Mouse (Mus musculus): ENCODE measurements around the gene Gbx1.
"Not testable (repeated sequence)": the region's sequence is repeated elsewhere in the genome, so short reads cannot be mapped to it uniquely, and the experiment has no call there.

Gene Gbx1

DNA sequence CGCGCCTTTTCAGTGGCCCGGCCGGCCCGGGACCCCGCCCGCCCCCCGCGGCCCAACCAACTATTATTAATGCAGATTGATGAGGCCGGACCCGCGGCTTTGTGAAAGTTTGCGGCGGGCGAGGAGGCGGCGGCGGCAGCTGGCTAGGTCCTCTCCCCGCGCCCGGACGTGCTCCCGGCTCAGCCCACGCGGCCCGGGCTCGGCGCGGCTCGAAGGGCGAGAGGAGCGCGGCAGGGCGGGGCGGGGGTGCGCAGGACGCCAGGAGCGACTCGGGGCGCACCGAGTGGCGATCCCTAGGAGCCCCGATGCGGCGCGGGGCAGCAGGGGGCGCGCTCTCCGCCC, at the start of gene Gbx1:
TSS of gene Gbx1 (minus strand) at position 314 of the 342 bp plus-strand sequence.
- in situ Hi-C loops (cut with MboI, MseI) = no loop called here

DNA sequence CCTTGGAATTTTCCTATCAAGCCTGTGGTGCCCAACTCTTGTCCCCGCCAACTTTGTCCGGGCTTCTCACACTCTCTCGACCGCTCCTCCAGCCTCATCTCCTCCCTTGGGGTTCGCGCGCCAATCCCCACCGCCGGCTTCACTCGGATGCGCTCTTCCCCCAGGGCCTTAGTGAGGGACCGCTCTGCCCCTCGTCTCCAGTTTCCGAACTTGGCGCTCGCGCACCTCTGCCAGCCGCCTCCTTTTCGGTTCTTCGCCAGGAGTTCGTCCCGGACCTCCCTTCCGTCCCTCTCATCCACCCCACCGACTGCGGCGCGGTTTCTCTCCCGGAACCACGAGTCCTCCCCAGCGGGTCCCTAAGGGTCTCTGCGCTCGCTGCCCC, 49.8 kb upstream of the Gbx1 start:
- in situ Hi-C loops (cut with MboI, MseI) = loop anchor here in 1 of 2 experiments (25.0 kb wide), 1 partner anchor 1164 kb away; no protein-coding TSS in a partner anchor

DNA sequence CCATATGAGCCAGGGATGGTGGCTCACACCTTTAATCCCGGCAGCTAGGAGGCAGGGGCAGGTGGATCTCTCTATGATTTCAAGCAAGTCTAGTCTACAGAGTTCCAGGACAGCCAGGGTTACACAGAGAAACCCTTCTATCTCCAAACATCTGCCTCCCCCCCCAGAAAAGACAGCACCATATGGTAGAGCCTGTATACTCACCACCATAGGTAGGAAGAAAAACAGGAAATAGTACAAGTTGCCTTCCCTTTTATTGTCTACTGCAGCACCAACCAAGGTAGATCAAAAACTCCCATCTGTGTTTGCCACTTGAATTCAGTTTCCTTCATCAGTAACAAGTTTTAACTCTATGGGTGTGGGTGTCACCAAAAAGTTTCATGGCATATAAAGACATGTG, 48.9 kb upstream of the Gbx1 start:
- in situ Hi-C loops (cut with MboI, MseI) = loop anchor here in 1 of 2 experiments (25.0 kb wide), 1 partner anchor 1164 kb away; no protein-coding TSS in a partner anchor

DNA sequence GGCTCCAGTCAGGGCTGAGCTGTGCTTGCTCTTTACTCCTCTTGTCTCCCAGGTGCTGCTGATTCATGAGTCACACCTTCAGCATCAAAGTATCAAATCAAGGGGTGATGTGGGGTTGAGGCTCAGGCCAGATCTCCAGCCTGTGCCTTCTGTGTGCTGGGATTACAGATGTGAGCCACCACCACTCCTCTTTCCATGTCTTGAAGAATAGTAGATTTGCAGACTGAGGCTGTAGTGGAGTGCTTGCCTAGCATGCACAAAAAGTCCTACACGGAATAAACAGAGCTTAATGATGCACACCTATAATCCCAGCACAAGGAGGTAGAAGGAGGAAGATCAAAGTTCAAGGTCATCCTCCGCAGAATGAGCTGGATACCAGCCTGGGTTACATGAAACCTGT, 29.7 kb upstream of the Gbx1 start, which contains the start of gene 4931409K22Rik:
TSS of gene 4931409K22Rik (minus strand) at position 101 of the 400 bp plus-strand sequence.
- in situ Hi-C loops (cut with MboI, MseI) = no loop called here

DNA sequence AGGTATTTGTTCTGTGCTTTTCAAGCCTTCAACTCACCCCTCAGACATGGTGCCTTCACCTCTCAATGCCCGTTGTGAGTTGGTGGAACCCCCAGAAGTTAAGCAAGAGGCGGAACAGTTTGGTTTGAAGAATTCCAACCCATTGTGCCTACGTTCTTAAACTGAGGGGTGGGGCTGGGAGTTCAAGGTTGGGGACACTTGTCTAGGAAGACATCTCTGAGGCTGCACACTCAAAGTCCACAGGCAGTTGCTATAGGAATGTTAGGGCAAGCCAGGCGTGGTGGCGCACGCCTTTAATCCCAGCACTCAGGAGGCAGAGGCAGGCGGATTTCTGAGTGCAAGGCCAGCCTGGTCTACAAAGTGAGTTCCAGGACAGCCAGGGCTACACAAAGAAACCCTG, 28.3 kb upstream of the Gbx1 start:
- in situ Hi-C loops (cut with MboI, MseI) = not testable (repeated sequence)

DNA sequence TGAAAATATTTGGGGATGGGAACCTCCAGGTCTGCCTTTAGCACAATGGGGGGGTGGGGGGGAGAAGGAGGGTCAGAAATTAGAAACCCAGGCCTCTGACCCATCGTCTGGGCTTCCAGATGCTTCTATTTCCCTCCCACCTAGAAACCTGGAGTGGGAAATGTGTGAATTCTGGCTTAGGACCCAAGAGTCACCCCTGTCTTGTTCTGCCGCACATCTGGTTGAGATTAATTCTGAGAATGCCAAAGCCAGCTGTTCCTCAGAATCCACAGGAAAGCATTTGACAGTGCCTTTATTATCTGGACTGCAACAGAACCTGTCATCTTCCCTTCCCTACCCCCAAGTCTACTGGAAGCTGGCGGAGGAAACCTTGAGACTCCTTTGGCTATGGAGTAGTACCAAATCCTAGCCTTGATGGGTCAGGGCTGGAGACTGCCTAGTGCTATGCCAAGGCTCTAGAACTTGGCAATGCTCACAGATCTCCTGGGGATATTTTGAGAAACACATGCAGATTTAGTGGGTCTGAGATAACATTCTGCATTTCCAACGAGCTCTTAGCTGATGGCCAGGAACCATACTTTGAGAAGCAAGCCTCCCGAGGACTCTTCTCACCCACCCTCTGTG, 26.7 kb upstream of the Gbx1 start:
- in situ Hi-C loops (cut with MboI, MseI) = no loop called here

DNA sequence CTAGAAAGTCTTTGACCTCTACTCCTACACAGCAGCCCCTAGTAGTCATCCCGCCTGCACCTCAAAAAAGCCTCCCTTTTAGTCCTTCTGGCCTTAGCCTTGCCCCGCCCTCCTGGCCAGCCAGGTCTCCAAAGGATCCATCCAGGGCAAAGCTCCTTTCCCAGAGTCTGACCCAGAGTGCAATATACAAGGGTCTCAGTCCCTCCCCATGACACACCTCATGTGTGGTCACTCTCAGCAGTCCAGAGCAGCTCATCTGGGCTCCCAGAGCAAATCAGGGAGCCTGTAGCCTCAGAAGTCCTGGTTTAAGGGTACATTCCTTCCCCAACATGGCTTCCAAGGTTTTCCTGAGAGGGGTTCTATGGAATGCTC, 24.3 kb upstream of the Gbx1 start:
- in situ Hi-C loops (cut with MboI, MseI) = no loop called here

DNA sequence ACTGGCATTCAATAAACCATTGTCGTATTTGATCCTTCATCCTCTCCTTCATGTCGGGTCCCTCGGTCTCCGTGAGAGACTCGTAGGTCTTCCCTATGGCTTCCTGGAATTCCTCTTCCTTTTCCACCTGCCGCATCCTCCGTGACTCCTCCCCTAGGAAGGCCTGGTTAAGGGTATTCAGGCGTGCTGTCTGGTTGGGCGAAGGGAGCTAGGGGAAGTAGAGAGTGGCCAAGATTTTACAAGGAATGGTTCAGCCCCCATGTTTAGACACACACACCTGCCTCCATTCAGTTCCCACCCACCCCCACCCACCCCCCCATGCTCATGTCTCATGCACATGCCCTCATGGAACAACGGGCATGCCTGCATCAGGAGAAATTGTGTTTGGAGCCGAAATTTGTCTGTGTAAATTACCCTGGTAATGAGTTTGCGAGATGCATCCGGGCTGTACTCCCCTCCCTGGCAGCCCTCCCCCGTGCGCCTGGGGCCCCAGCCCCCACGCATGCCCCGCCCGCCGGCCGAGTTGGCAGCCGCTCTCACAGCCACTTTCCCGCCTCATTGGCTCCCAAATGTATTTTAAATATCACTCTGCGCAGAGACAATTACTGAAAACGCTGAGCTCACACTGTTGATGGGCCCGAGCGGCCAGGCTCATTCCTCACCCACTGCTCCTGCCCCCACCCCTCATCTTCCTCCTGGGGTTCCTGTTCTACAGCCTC, 23.8 kb upstream of the Gbx1 start:
- in situ Hi-C loops (cut with MboI, MseI) = no loop called here

DNA sequence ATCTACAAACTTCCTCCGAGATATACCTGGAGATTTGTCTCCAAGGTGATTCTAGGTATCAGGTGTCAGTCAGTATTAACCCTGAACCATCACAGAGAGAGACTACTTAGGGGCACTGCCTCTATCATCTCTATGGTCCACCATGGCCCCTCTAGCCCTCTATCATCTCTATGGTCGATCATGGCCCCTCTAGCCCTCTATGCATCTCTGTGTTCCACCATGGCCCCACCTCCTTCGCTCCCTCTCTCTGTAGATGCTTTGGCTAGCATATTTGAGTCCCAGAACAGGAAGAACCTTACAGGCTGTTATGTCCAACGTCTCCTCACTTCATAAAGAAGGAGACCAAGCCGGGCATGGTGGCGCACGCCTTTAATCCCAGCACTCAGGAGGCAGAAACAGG, 15.6 kb upstream of the Gbx1 start:
- in situ Hi-C loops (cut with MboI, MseI) = no loop called here

DNA sequence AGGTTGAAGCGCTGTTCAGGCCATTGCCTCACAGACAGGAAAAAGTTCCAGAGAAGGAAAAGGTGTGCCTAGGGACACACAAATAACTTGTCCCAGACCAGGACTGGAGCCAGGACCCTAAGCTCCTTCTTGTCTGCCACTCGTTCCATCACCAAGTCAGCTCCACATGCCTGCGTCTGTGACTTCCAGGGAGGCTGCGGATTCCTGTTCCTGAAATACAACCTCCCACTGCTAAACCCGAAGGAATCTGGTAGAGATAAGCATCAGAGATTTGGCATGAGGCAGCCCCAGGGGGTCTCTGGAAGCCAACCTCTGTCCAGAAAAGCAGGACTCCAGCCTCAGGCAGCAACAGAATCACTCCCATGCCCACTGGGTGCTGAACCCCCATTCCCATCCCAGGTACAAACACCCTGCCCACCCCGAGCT, 14.2 kb upstream of the Gbx1 start:
- in situ Hi-C loops (cut with MboI, MseI) = no loop called here

DNA sequence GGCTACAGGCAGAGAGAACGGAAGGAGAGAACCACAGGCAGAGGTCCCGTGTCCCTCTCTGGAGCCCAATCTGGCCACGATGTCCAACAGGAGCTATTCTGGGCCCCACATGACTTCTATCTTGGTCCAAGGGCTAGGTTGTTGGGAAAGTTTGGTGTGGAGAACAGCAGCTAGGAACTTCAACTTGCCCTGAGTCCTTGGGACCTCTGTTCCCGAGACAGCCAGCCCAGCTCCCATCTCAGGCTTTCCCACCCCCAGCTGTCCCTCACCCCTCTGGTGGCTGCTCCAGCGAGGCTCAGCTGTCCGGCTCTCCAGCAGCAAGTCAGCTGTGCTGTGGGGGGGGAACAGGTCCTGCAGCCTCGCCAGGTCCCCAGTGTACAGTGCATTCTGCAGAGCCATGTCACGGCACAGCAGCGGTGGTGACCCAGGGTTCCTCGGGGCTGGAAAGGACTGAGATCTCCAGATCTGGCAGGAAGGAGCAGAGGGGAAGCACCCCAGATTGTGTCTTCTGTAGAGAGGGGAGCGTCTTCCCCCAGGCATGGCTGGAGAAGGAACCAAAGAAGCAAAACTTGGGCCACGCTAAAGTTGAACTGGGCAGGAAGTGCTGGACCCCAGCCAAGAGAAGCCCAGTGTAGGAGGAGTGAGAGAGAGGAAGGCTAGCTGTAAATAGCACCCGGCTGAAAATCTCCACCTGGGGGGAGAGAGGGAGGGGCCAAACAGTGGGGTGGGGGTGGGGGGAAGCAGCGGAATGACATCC, 13.6 kb upstream of the Gbx1 start, which contains the start of gene Asb10:
TSS of gene Asb10 (minus strand) at position 592 of the 757 bp plus-strand sequence.
- in situ Hi-C loops (cut with MboI, MseI) = no loop called here

DNA sequence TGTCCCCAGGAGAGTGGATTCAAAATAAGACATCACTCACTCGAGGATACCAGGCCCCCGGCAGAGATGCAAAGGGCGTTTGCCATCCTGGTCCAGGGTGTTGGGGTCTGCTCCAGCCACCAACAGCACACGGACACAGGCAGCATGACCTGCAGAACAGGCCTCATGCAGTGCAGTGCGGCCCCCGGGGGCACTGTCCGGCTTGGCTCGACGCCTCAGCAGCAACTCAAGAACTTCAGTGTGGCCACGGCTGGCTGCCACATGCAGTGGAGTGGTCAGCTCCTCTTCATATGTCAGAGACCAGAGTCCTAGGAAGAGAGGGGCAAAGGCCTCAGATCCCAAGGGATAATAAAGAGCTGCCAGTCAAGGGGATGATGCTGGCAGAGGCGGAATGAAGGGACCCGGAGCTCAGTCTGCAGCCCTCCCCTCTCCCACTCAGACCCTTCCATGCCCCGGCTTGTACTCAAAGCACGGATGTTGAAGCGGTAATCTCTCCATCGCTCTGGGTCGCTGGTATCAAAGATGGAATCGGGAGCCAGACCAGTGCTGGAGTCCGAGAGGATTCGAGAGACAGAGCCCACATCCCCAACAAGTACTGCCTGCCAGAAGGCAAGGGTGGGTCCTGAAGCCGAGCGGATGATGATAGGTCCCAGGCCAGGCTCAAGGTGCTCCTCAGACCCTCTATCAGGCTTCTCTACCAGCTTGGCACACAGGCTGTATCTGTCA, 12.7 kb upstream of the Gbx1 start:
- in situ Hi-C loops (cut with MboI, MseI) = loop anchor here in 1 of 2 experiments (10.0 kb wide), 1 partner anchor 1995 kb away; no protein-coding TSS in a partner anchor

DNA sequence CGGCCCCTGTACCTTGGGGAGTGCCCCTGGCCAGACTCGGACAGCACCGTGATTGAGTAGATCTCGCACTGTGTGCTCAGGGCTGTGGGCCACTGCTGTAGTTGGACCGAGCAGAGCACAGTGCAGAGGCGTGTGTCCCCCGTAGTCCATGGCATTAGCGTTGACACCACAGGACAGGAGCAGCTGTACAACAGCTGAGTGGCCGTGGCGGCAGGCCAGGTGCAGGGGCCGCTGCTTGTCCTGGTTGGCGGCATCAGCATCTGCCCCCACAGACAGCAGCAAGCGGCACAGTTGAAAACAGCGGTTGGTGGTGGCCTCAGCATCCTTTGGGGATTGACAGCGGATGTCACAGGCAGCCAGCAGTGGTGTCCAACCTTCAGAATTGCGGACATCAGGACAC, 10.6 kb upstream of the Gbx1 start:
- in situ Hi-C loops (cut with MboI, MseI) = loop anchor here in 1 of 2 experiments (10.0 kb wide), 1 partner anchor 1993 kb away; no protein-coding TSS in a partner anchor

DNA sequence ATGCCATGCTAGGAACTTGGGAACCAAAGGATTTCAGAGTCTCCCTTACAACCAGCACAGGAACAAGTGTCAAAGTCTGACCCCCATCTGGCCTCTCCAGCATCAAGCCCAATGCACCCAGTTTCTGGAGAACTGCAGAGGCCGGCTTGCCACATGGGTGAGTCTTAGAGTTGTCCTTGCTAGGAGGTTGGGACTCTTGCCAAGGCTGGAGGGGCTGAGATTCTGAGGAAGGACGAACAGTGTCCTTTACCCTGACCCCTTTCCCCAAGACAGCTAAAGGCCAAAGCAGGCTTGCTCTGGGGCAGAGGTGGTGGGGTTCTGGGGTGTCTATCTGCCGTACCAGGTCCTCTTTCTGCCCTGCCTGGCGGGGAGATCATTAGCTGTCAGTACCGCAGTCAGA, 9.5 kb upstream of the Gbx1 start:
- in situ Hi-C loops (cut with MboI, MseI) = loop anchor here in 1 of 2 experiments (10.0 kb wide), 1 partner anchor 1992 kb away; no protein-coding TSS in a partner anchor

DNA sequence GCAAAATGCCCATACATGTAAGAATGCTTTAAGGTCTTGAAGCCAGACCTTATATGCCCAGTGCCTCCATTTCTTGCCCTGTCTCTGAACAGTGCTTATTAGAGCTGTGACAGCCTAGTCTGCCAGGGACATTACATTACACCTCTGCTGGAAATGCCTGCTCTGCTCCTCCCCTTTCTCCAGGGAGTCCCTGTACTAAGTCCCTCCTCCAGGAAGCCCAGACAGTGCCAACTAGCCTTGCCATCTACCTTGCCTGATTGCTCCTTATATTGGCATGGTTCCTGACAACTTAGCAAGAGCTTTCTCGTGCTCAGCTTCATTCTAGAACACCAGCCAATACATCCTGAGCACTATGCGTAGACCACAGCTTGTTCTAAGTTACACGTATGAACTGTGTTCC, 8.7 kb upstream of the Gbx1 start:
- in situ Hi-C loops (cut with MboI, MseI) = loop anchor here in 1 of 2 experiments (10.0 kb wide), 1 partner anchor 1991 kb away; no protein-coding TSS in a partner anchor

DNA sequence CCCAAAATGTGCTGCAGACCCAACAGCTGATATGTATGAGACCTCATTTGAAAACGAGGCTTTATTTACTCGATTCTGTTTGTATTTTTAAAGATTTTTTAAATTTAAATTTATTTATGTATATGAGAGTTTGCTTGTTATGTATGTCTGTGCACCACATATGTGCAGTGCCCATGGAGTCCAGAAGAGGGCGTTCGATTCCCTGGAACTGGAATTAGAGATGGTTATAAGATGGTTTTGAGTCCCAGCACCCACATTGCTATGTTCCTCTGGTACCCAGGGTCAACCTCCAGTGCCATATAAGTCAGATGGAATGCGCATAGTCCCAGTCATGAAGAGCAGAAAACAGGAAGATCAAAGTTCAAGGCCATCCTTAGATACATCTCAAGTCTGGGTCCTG, 7.3 kb upstream of the Gbx1 start:
- in situ Hi-C loops (cut with MboI, MseI) = loop anchor here in 1 of 2 experiments (10.0 kb wide), 1 partner anchor 1989 kb away; no protein-coding TSS in a partner anchor

DNA sequence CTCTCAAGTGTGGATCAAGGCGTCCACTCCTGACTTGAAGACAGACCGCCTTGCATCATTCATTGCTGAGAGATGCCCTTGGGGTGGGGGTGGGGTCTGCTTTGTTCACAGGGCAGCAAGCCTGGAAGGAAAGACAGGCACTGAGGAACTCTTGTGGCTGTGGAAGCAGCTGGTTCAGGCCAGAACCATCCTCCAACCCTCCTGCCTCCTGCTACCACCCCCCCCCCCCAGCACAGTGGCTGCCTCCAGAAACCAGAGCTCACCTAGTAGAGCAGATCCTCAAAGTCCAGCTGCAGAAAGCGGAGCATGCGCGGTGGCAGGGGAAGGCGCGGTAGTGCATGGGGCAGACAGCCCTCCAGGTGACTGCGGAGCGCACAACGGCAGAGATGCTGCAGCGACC, 6.4 kb upstream of the Gbx1 start:
- in situ Hi-C loops (cut with MboI, MseI) = loop anchor here in 1 of 2 experiments (10.0 kb wide), 1 partner anchor 1989 kb away; no protein-coding TSS in a partner anchor

DNA sequence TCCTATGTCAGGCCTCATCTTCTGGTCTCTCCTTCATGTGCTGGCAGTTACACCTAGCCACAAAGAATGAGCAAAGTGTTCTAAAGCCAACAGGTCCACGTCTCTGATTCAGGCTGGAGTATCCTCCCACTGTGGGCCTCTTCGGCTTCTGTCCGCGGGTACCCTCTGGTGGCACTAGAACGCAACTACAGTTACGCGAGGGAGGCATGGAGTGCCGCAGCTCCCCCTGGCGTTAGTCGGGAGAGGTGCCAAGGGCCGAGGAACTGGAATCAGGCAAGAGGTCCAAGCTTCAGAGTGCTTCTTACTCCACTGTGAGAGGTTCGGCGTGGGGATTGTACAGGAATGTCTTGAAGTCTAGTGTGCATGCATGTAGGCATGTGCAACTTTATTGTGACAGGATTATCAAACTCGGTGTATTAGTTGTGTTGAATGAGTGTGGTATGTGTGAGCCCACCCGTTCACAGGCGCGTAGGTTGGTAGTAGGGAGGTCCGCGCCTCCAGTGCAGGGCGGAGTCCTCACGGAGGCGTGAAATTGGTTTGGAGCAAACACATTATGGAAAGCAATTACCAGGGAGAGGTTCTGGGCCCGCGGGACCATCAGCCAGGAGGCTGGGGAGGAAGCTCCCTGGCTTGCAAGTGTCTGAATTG, 3.2 kb upstream of the Gbx1 start:
- in situ Hi-C loops (cut with MboI, MseI) = loop anchor here in 1 of 2 experiments (10.0 kb wide), 1 partner anchor 1985 kb away; no protein-coding TSS in a partner anchor

DNA sequence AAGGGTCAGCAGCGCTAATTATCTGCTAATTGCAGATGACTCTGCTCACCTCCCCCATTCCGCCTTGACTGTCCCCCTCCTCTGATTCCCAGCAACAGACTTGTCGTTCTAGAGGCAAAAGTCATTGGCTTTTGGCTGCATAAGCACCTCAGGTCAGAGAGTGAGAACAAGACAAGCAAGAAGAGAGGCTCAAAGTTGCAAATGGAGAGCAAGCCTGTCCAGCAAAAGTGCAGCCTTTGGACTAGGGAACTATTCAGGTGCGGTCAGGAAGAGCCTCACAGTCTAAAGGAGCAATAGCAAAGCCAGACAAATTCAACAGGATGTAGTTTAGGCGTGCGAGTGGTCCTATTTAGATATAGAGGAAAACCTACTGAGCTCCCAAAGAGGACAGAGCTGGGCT, 778 bp upstream of the Gbx1 start:
- in situ Hi-C loops (cut with MboI, MseI) = no loop called here

DNA sequence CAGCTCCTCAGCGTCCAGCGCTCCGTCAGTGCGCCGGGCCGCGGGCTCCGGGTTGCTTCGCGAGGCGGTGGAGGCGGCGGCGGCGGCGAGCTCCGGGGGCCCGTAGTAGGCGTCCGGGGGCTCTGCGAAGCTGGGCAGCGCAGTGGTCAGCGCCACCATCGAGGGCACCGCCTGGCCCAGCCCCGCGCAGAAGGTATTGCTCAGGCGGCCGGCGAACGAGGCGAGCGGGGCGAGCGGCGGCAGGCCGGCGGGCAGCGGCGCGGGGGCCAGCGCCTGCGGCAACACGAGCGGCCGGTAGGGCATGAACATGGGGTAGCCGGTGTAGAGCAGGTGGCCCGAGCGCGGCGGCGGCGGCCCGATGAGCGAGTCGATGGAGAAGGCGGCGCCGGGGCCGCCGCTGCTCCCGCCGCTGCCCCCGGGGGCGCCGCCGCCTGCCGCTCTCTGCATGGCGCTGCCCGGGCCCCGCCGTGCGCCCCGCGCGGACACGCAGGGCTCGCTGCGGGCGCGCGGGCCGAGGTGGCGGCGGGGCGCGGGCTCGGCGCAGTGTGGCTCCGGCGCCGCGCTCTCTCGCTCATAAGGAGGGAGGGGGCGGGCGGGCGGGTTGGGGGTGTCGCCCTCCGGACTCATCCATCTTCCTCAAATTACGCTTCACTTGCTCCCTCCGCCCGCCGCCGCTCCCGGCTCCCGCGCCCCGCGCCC, 663 bp downstream of the Gbx1 start:
- in situ Hi-C loops (cut with MboI, MseI) = no loop called here
